Mouse (Mus musculus): ENCODE results near the gene Galnt16.

GRCm38 (mm10) chr12:80631790-80632189 is 113.7 kb downstream of the Galnt16 start:
- TF ChIP-seq ZNF384 (IDR thresholded peaks at IDR 0.05; ENCODE audit: low read depth, low read length) (no peak), HCFC1 (IDR thresholded peaks at IDR 0.05; ENCODE audit: borderline replicate concordance, insufficient read depth, low read length) (no peak), MAFK (IDR thresholded peaks at IDR 0.05; ENCODE audit: insufficient read depth, low read depth, low read length) (no peak), ZC3H11A (IDR thresholded peaks at IDR 0.05; ENCODE audit: borderline replicate concordance, low read depth, low read length) (no peak)

All from ES-E14 (cell line).